Mouse (Mus musculus) neural tube, postnatal 0 days (tissue): ENCODE measurements around the gene Nsun6. TPM values are rescaled to one million over a fixed set of nuclear protein-coding genes. Genes with fewer than 3 reads are reported as not detected.

Experiments used
- polyA plus RNA-seq: library from polyadenylated mRNA; unstranded; fragments of >200 nt; fragmentation: Nextera tagmentation; extraction: Ambion mirVana; gene quantifications from 2 replicates; pipeline ENCODE4 v1.2.1, GENCODE M21; 2015

Nsun6 gene
- polyA plus RNA-seq = 14.5 and 15.3 TPM in 2 replicates

GRCm38 (mm10) chr2:15054945-15055637 lies at the start of gene Nsun6:
TSS of gene Nsun6 (minus strand) at chr2:15055069.

DNA sequence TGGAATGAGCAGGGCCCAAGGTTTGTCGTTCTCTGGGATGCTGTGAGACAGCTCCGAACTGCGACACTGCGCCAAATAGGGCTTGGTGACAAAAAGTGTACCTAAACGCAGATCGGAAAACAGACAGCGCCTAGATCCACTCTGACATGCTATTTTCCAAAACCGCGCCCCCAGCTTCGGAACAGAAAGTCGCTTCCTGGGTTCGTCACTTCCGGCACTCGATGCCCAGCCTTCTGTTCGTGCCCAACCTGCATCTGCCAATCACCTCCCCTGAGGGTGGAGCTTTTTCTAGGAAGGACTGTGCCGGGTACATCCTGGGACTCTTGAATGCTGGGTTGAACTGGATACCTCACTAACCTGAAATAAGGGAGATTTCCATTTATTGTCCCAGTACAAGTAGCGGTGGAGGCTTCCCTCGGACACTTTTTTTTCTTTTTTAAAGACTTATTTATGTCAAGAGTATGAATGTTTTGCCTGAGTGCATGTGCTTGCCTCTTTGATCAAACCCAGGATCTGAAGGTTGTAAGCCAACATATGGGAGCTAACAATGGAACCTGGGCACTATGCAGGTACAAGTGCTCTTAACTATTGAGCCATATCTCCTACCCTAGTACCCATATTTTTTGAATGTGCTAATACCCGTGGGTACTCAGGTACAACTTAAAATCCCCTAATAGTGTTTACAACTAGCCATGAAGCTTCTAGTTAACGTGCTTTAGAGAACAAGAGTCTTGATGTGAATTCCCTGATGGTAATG lies 5.6 kb downstream of the Nsun6 start, which contains the start of gene Arl5b:
TSS of gene Arl5b (plus strand) at position 279 of the 757 bp plus-strand sequence.

Other genes with a start within 250 kb of the Nsun6 start
- gene Arl5b, start 5.7 kb downstream of the Nsun6 start, polyA plus RNA-seq = 21.0 and 21.4 TPM in 2 replicates